8 mouse cellular contexts compared by ENCODE assay signal in genomic region chr5:103778314-103779117, GRCm38 (mm10).
DNase-seq lines count a peak whose midpoint lies in the region; ATAC-seq and TF ChIP-seq lines count a peak whose summit lies in the region.

No protein-coding gene starts in this region.

- no peaks in the 10 kb centered on the region for H3K9me3 ChIP-seq in intestine, embryonic 14.5 days (ENCODE audit: control insufficient read depth, low read length)
- H3K9me3 ChIP-seq in limb, embryonic 14.5 days (ENCODE audit: control insufficient read depth, low read length) = no peaks in the 10 kb centered on the region
- no peaks in the 10 kb centered on the region for H3K9me3 ChIP-seq in midbrain, embryonic 14.5 days (ENCODE audit: control insufficient read depth, low read length)

- 0 out of 2 replicates have a peak, but pooled peaks have one; percentile 64 for ATAC-seq in cerebellum, adult (ENCODE audit: insufficient number of reproducible peaks, low FRiP score, low TSS enrichment)
- ATAC-seq in Patski = peak; percentile 63
- ATAC-seq in intestine, embryonic 14.5 days (replicated peaks; ENCODE audit: low FRiP score, low TSS enrichment, low read depth) = no peak
- ATAC-seq in limb, embryonic 14.5 days (ENCODE audit: low FRiP score, low read depth) = peak; percentile 16; the same call in 1 of the 2 replicates
- peak; percentile 87 for ATAC-seq in midbrain, embryonic 14.5 days (ENCODE audit: low FRiP score, low TSS enrichment)

- no peak overlapping the region; the same call in 1 of the 2 replicates for H3K9ac ChIP-seq in intestine, embryonic 14.5 days (ENCODE audit: low read length)
- H3K9ac ChIP-seq in limb, embryonic 14.5 days (ENCODE audit: low read depth, low read length, severe bottlenecking) = 0 out of 2 replicates have a peak overlapping the region, but pooled peaks have one; percentile 6
- H3K9ac ChIP-seq in midbrain, embryonic 14.5 days (replicated peaks; ENCODE audit: low read length) = no peak overlapping the region

- H3K4me3 ChIP-seq in intestine, embryonic 14.5 days (ENCODE audit: low read depth, low read length) = peak overlapping the region; percentile 19
- H3K4me3 ChIP-seq in limb, embryonic 14.5 days (replicated peaks; ENCODE audit: low read length) = peak overlapping the region; percentile 10
- H3K4me3 ChIP-seq in midbrain, embryonic 14.5 days (replicated peaks; ENCODE audit: low read depth, low read length) = peak overlapping the region; percentile 19

- in situ Hi-C loops in Patski (cut with MboI; ENCODE audit: low pct_unique_long_range_greater_than_20kb) = no loop called here

- DNase-seq in cerebellum, adult 9-11 months = no peak
- no peak for DNase-seq in Patski (ENCODE audit: low read depth, low spot score)
- DNase-seq in fibroblast of lung, adult 2 months (ENCODE audit: low read depth) = peak; percentile 75
- DNase-seq in intestine, embryonic 14.5 days (ENCODE audit: low spot score) = peak; percentile 70
- DNase-seq in limb, embryonic 14.5 days (ENCODE audit: low spot score) = peak; percentile 50
- DNase-seq in midbrain, embryonic 14.5 days = peak; percentile 81
- DNase-seq in spleen, adult 12 weeks (ENCODE audit: low spot score) = no peak

- no peaks in the 10 kb centered on the region for H3K36me3 ChIP-seq in intestine, embryonic 14.5 days (ENCODE audit: control insufficient read depth, insufficient read depth, low read length)
- H3K36me3 ChIP-seq in limb, embryonic 14.5 days (ENCODE audit: control insufficient read depth, insufficient read depth, low read length) = 0 out of 2 replicates have a peak, but pooled peaks cover under 1% of the 10 kb centered on the region
- H3K36me3 ChIP-seq in midbrain, embryonic 14.5 days (ENCODE audit: control insufficient read depth, insufficient read depth, low read length) = no peaks in the 10 kb centered on the region

- H3K27me3 ChIP-seq in Patski = no peaks in the 10 kb centered on the region
- H3K27me3 ChIP-seq in intestine, embryonic 14.5 days (replicated peaks; ENCODE audit: control insufficient read depth, insufficient read depth, low read length) = no peaks in the 10 kb centered on the region
- H3K27me3 ChIP-seq in limb, embryonic 14.5 days (ENCODE audit: control insufficient read depth, insufficient read depth, low read length) = no peaks in the 10 kb centered on the region
- H3K27me3 ChIP-seq in midbrain, embryonic 14.5 days (ENCODE audit: control insufficient read depth, insufficient read depth, low read length) = no peaks in the 10 kb centered on the region

- WGBS in intestine, embryonic 14.5 days = 9% methylated on average over 17 of the region's 17 CpGs
- 6% methylated on average over 17 of the region's 17 CpGs for WGBS in limb, embryonic 14.5 days
- WGBS in midbrain, embryonic 14.5 days = under 1% methylated on average over 17 of the region's 17 CpGs

- no peak for TF ChIP-seq CTCF in Patski (IDR thresholded peaks at IDR 0.05)

- peaks cover 23% of the 10 kb centered on the region for H3K4me1 ChIP-seq in intestine, embryonic 14.5 days (replicated peaks; ENCODE audit: control insufficient read depth, insufficient read depth, low read length)
- peaks cover 30% of the 10 kb centered on the region for H3K4me1 ChIP-seq in limb, embryonic 14.5 days (ENCODE audit: control insufficient read depth, insufficient read depth, low read length)
- peaks cover 34% of the 10 kb centered on the region for H3K4me1 ChIP-seq in midbrain, embryonic 14.5 days (ENCODE audit: control insufficient read depth, insufficient read depth, low read length)

- POLR2A ChIA-PET in Patski (lab: Charles Lee) = interaction anchor here (0.6 to 2.1 kb wide), 10 partner anchors 11 to 557 kb away, joined by 3 to 12 read pairs (median 4); no protein-coding TSS in a partner anchor

- peak overlapping the region; percentile 49; the same call in 1 of the 2 replicates for H3K27ac ChIP-seq in intestine, embryonic 14.5 days (ENCODE audit: low read depth)
- no peak overlapping the region for H3K27ac ChIP-seq in limb, embryonic 14.5 days (replicated peaks; ENCODE audit: low read depth, low read length)
- H3K27ac ChIP-seq in midbrain, embryonic 14.5 days (replicated peaks; ENCODE audit: low read depth, low read length) = peak overlapping the region; percentile 46

- TF ChIP-seq POLR2A in limb, embryonic 14.5 days (IDR thresholded peaks at IDR 0.05; ENCODE audit: borderline replicate concordance, extremely low read depth, insufficient read depth, insufficient read length) = no peak

- CTCF ChIA-PET in Patski (lab: Charles Lee) = interaction anchor here (0.7 to 2.7 kb wide), 8 partner anchors 15 to 53 kb away, joined by 3 to 12 read pairs (median 4); no protein-coding TSS in a partner anchor

- H3K4me2 ChIP-seq in intestine, embryonic 14.5 days (ENCODE audit: low read length) = peak overlapping the region; percentile 42
- H3K4me2 ChIP-seq in limb, embryonic 14.5 days (replicated peaks; ENCODE audit: low read depth, low read length, severe bottlenecking) = peak overlapping the region; percentile 35
- H3K4me2 ChIP-seq in midbrain, embryonic 14.5 days (ENCODE audit: low read length) = peak overlapping the region; percentile 58

Comparison
In these comparisons a context has a peak if more than half of its experiments do, and no peak if none do; other contexts are left out.
1. DNase-seq: peak in fibroblast of lung, adult 2 months (single experiment), intestine, embryonic 14.5 days (single experiment), limb, embryonic 14.5 days (single experiment) and midbrain, embryonic 14.5 days (single experiment); none in cerebellum, adult 9-11 months (single experiment), Patski (single experiment) and spleen, adult 12 weeks (single experiment).
2. Peak in every context shown above with its lines, with median percentiles within 50 percentile points of each other: H3K4me2 ChIP-seq and H3K4me3 ChIP-seq.